ENCODE assay signal across 8 mouse cellular contexts in genomic region chr10:122982909-122983578, GRCm38 (mm10).
DNase-seq lines count a peak whose midpoint lies in the region; ATAC-seq and TF ChIP-seq lines count a peak whose summit lies in the region.

No protein-coding gene starts in this region.

- no peak for TF ChIP-seq CTCF in layer of hippocampus, adult 2 months (conservative IDR thresholded peaks at IDR 0.05)
- TF ChIP-seq CTCF in bone marrow macrophage, adult 2 months (IDR thresholded peaks at IDR 0.05; ENCODE audit: low read depth, low read length) = no peak
- no peak for TF ChIP-seq CTCF in liver, postnatal 0 days (IDR thresholded peaks at IDR 0.05; ENCODE audit: low read depth)

- DNase-seq in layer of hippocampus, adult 2 months (ENCODE audit: low spot score in 2 of 2) = no peak
- DNase-seq in layer of hippocampus, postnatal 10 days (ENCODE audit: low spot score in 2 of 2) = no peak
- no peak for DNase-seq in liver, postnatal 0 days
- no peak for DNase-seq in thymus, postnatal 4 days
- no peak for DNase-seq in gastrocnemius, postnatal 10 days
- DNase-seq in adrenal gland, adult 18-20 months (ENCODE audit: low spot score in 2 of 2) = no peak

- TF ChIP-seq POLR2A in bone marrow macrophage, adult 2 months (IDR thresholded peaks at IDR 0.05; ENCODE audit: borderline replicate concordance, low read depth, low read length) = no peak

- H3K9ac ChIP-seq in liver, postnatal 0 days (replicated peaks) = no peak overlapping the region

- no peaks in the 10 kb centered on the region for H3K9me3 ChIP-seq in liver, postnatal 0 days (ENCODE audit: low read length)

- H3K27me3 ChIP-seq in liver, postnatal 0 days (ENCODE audit: insufficient read depth, low read length) = no peaks in the 10 kb centered on the region

- peak; percentile 13 for ATAC-seq in granulocyte monocyte progenitor cell, adult 5-6 weeks (replicated peaks; ENCODE audit: poor library complexity, severe bottlenecking)
- ATAC-seq in liver, postnatal 0 days = no peak

- 54% methylated on average over 11 of the region's 11 CpGs for WGBS in liver, postnatal 0 days (ENCODE audit: insufficient replicate concordance)

- H3K4me3 ChIP-seq in layer of hippocampus, adult 2 months = peak overlapping the region; percentile 98
- peak overlapping the region; percentile 25 for H3K4me3 ChIP-seq in bone marrow macrophage, adult 2 months (ENCODE audit: insufficient read depth, low read length)
- peak overlapping the region; percentile 79 for H3K4me3 ChIP-seq in liver, postnatal 0 days (ENCODE audit: low read depth, low read length)

- TF ChIP-seq EP300 in liver, postnatal 0 days (IDR thresholded peaks at IDR 0.05; ENCODE audit: low read depth) = no peak

- H3K27ac ChIP-seq in layer of hippocampus, adult 2 months = peak overlapping the region; percentile 99; the same call in 1 of the 2 replicates
- H3K27ac ChIP-seq in bone marrow macrophage, adult 2 months (ENCODE audit: insufficient read depth, low read depth, low read length) = no peak overlapping the region
- no peak overlapping the region for H3K27ac ChIP-seq in liver, postnatal 0 days (ENCODE audit: low read depth)

- H3K4me2 ChIP-seq in liver, postnatal 0 days (ENCODE audit: low read depth, low read length) = peak overlapping the region; percentile 86

- peaks cover 10% of the 10 kb centered on the region for H3K4me1 ChIP-seq in bone marrow macrophage, adult 2 months (ENCODE audit: control insufficient read depth, insufficient read depth, low read length)
- peaks cover 17% of the 10 kb centered on the region for H3K4me1 ChIP-seq in liver, postnatal 0 days (ENCODE audit: insufficient read depth)

- peaks cover 7% of the 10 kb centered on the region; the same call in 1 of the 2 replicates for H3K36me3 ChIP-seq in liver, postnatal 0 days (replicated peaks; ENCODE audit: insufficient read depth, low read length)

Comparison
In these comparisons a context has a peak if more than half of its experiments do, and no peak if none do; other contexts are left out.
1. H3K4me3 ChIP-seq: peak in every context shown above with its lines; median percentile 98 in layer of hippocampus, adult 2 months; 79 in liver, postnatal 0 days; 25 in bone marrow macrophage, adult 2 months.